Mouse (Mus musculus) frontal cortex, postnatal 25 days (tissue): ENCODE data around the gene Tmem203.
A peak's percentile ranks its signal among the peaks of the same experiment; 100 is the strongest.
"Not testable (repeated sequence)": the region's sequence is repeated elsewhere in the genome, so short reads cannot be mapped to it uniquely, and the experiment has no call there.

Source experiments
- DNase-seq, 2 experiments: peaks; one replicate each; pipeline ENCODE4 v3.0.0; 2022; ENCODE audit warnings: low spot score in 2 of 2

Tmem203 gene

GRCm38 (mm10) chr2:25234050-25234449 lies 21.2 kb upstream of the Tmem203 start, which contains the start of gene Slc34a3:
TSS of gene Slc34a3 (minus strand) at chr2:25234364.
- no peak for DNase-seq

GRCm38 (mm10) chr2:25234551-25235220 lies 20.6 kb upstream of the Tmem203 start:
- DNase-seq, result no peak

GRCm38 (mm10) chr2:25236614-25237013 lies 18.6 kb upstream of the Tmem203 start, which contains the start of gene Rnf224:
TSS of gene Rnf224 (minus strand) at chr2:25236787.
- DNase-seq, result no peak

- no peak for DNase-seq
These were observed 17.7 kb upstream of the Tmem203 start for GRCm38 (mm10) chr2:25237522-25237921.

DNA sequence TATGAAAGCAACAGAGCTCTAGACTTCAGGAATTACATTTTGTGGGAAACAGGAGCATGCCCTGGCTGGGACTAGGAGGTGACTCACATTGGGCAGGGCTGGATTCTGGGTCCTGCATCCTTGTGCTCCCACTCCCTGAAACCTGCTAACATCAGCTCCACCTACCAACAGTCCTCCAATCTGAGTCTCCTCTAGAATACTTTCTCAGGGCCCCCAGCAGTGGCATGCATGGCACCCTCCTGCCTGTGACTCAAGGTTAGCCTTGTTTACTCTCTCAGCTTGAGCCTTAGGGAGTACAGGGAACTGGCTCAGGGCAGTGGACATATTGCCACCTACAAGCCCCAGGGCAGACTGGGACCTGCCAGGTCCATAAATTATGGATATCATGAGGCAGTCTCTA lies 17.1 kb upstream of the Tmem203 start:
- DNase-seq, result no peak

- DNase-seq, result no peak
These were observed 15.5 kb upstream of the Tmem203 start for GRCm38 (mm10) chr2:25239766-25240165.

DNA sequence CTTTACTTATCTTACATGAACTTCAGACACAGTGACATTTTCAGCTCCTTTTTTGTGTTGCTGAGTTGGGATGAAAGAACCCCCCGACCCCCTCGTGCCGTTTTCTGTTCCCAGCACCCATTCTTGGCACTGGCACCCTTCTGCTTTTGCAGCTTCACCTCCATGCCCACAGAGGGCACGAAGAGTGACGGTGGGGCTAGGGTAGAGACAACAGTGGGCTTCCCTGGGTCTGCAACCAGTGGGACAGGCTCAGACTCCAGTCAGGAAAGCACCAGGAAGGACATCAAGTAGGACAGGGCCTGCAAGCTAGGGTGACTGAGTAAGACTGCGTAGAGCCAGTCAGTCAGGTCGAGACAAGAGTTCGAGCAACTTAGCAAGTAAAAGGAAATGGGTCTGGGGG lies 14.9 kb upstream of the Tmem203 start:
- no peak for DNase-seq

- DNase-seq, result peak; percentile 33 to 50
These were observed 14.4 kb upstream of the Tmem203 start for GRCm38 (mm10) chr2:25240723-25241437.

DNA sequence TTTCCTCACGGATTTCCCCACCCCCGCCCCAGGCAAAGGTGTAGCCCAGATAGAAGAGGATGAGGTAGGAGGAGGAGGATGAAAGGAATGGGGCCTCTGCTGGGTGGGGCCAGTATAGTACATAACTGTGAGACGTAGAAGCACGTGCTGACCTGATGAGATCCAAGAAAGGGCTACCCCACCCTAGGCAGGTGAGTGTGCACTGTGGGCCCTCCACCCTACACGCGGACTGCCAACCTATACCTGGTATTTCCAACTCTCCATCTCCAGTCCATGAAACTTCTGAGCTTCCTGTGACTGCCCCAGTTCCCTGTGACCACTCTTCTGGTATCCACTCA lies 13.8 kb upstream of the Tmem203 start:
- no peak for DNase-seq

DNA sequence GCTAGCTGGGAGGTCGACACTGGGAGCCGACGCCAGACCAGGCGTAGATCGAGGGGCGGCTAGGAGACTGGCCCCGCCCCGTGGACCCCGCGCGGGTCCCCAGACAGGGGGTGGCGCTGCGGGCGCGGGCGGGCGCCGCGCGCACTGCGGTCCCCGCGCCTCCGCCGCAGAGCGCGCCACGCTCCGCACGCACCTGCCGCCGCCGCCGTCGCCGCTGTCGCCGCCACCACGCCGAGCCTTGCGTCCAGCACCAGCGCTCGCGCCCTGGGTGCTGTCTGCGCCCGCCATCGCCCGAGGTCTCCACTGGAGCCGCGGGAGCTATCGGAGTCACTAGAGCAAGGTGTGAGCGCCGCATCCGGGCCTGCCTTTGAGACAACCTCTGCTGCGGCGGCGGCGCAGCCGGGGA lies 13.1 kb upstream of the Tmem203 start, which contains the start of the genes Rnf208 and Cysrt1:
Rnf208 (plus strand) TSS at position 155 of the 406 bp plus-strand sequence.
Cysrt1 (minus strand) TSS at position 352 of the 406 bp plus-strand sequence.
- DNase-seq, result peak in 1 of 2 experiments; percentile 36

GRCm38 (mm10) chr2:25243342-25243741 lies 11.9 kb upstream of the Tmem203 start:
- DNase-seq, result no peak

- DNase-seq, result no peak
These were observed 11.1 kb upstream of the Tmem203 start for GRCm38 (mm10) chr2:25244144-25244543.

DNA sequence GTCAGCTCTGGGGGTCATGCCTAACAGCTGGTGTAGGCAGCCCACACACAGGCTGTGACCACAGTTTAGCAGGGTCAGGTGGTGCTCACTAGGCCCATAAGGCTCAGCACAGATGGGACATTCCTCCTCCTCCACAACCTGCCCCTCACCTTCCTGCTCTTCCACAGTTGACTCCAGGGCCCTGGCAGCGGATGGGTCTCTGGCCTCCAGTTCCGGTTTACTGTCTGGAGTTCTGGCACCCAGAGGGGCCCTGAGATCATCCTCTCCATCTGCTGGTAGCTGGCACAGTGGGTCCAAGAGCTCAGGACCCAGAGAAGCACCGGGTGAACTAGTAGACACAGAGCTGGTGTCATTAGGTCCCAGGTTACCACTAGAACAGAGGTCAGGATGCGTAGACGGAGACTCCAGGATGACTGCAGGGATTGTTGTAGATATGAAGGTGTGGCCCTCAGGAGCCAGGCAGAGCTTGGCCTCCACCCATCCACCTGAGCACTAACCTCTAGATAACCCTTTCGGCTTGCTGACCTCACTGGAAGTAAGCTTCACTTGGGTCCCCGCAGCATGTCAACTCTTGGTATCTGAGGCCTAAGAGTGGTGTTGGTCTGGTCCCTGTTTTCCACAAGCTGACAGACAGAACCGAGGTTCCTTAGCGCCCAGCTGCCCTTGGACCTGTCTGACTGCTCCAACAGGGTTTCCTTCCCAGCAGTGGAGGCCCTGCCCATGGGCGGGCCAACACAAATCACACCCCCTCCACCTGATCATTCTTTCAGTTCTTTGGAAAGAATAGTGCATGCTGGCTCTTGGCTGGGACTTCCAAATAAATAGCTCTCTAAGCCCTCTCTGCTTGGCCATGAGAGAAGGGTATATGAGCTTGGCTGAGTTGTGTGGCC lies 8.8 kb upstream of the Tmem203 start, which contains the start of gene AL732309.1:
AL732309.1 (minus strand) TSS at position 681 of the 890 bp plus-strand sequence.
- no peak for DNase-seq

DNA sequence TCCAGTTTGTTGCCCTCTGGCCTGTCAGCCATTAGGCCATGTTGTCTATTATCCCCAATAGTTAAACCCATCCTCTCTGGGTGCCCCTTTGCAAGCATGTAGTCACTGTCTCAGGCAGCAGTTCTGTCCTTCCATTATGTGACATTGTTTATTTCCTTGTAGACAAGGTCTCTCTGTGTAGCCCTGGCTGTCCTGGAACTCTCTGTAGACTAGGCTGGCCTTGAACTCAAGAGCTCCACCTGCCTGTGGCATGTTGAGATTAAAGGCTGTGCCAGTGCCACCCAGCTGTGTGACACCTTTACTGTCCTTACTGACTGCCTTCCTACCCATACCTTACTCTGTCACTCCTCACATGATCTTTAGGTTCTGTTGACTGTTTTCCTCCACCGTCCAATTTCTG lies 2.9 kb upstream of the Tmem203 start:
- no peak for DNase-seq

DNA sequence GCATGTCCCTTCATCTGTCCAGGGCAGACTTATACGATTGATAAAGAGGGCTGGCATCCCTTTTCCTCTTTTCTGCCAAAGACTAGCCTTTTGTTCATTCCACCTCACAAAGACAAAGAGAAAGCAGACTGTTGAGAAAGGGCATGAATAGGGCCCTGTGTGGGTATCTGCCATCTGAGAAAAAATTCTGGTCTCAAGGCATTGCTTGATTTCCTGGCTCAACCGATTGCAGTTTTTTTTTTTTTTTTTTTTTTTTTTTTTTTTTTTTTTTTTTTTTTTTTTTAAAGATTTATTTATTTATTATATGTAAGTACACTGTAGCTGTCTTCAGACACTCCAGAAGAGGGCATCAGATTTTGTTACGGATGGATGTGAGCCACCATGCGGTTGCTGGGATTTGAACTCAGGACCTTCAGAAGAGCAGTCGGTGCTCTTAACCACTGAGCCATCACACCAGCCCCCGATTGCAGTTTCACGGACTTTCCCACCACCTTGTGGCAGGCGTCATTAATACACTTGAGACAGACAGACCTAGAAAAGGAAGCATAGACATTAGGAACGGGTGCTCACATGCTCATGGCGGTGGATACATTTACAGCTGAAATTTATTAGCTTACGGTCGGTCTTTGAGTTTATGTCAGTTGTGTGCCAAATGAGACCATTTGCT lies 1.3 kb downstream of the Tmem203 start:
- not testable (repeated sequence) for DNase-seq

DNA sequence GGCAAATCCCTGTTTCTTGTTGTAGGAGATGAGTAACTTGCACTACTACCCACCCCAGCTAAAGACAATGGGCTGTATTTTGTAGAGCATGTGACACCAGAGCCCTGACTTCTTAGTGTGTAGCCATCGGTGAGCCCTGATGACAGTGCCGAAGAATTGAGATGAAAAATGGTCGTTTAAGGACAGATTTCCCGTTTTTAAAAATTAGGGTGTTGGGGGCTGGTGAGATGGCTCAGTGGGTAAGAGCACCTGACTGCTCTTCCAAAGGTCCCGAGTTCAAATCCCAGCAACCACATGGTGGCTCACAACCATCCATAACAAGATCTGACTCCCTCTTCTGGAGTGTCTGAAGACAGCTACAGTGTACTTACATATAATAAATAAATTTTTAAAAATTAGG lies 2.0 kb downstream of the Tmem203 start:
- not testable (repeated sequence) for DNase-seq

DNA sequence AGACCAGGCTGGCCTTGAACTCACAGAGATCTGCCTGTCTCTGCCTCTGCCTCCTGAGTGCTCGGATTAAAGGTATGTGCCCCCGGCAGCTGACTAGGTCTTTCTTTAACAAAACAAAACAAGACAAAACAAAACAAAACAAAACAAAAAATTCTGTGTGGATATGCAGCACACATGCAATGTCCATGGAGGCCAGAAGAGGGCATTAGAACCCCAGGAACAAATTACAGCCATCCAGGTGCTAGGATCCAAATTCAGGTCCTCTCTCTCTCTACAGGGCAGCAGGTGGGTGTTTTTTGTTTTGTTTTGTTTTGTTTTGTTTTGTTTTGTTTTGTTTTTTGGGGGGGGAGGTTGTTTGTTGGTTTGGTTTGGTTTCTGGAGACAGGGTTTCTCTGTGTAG lies 3.6 kb downstream of the Tmem203 start:
- no peak for DNase-seq

DNA sequence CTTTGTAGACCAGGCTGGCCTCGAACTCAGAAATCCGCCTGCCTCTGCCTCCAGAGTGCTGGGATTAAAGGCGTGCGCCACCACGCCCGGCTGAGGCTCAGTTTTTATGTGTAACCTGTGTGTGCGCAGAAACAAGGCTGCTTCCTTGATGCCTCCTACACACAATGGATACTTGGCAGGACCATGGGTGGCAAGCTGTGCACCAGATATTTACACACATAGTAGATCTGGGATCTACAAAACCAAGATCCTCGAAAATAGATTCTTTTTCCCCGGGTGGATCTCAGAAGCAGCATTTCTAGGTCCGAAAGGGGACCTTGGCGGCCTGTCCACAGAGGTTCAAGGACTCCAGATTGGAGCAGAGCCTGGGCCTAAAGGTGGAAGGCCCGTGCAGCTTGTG lies 6.6 kb downstream of the Tmem203 start:
- no peak for DNase-seq

- DNase-seq, result peak; percentile 74 to 88
These were observed 7.1 kb downstream of the Tmem203 start, which contains the start of gene Tprn for GRCm38 (mm10) chr2:25262291-25262767. TSS of gene Tprn (plus strand) at chr2:25262618.

DNA sequence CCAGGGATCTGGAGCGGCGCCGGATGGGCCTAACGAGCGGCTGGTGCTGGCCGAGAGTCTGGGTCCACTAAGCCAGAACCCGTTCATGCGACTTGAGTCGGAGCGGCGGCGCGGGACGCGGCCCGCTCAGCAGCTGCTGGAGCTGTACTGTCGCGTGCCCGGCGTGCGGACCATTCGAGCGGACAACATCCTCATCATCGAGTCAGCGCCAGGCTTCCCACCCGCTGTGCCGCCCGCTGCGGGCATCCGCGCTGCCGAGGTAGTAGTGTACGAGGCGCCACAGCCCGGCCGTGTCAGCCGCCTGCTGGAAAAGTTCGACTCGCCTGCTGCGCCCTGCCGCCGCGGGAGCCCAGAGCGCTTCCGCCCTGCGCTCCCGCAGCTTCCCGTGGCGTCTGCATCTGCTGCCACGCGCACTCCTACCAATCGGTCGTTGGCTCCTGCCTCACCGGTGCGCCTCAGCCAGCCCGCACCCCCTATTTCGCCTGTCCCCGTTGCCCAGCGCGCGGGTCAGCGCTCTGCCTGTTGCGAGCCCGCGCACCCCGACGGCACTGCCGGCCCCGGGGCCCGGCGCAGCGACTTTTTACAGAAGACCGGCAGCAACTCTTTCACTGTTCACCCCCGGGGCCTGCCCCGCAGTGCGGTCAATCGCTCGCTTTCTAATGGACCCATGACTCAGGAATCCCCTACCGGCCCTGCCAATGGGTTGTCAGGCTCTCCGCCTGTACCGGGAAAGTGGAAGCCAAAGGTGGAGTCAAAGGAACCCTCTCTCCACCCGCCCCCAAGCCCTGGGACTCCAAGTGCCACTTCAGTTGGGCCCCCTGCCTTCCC lies 7.8 kb downstream of the Tmem203 start:
- no peak for DNase-seq
